ENCODE assay signal across 27 mouse cellular contexts in genomic region chr1:138959903-138960483, GRCm38 (mm10). TPM values are rescaled to one million over a fixed set of nuclear protein-coding genes. Genes with fewer than 3 reads are reported as not detected.
DNase-seq lines count a peak whose midpoint lies in the region; ATAC-seq and TF ChIP-seq lines count a peak whose summit lies in the region.
"Had no signal": no experiment of that assay in that cellular context is flagged by ENCODE, and none has a peak within 500 bp of the region (broad histone marks: within the 10 kb centered on the region; RNA-seq: fewer than 3 reads in every experiment).

No protein-coding gene starts in this region.

- H3K4me1 ChIP-seq in lung, postnatal 0 days (ENCODE audit: insufficient read depth, low read depth, low read length): no peaks in the 10 kb centered on the region
- peaks cover 2% of the 10 kb centered on the region; the same call in 1 of the 2 replicates for H3K4me1 ChIP-seq in small intestine, adult 2 months (ENCODE audit: control insufficient read depth, insufficient read depth, insufficient read length, low read length)

- no peak for ATAC-seq in lung, postnatal 0 days
- ATAC-seq in megakaryocyte progenitor cell, adult 5-6 weeks (replicated peaks; ENCODE audit: poor library complexity): no peak
- ATAC-seq: activated CD4-positive, CD25-positive, alpha-beta regulatory T cell, adult 4 months; forebrain, embryonic 15.5 days; inflammation-experienced regulatory T-cells, adult 6 months had no signal

- no peaks in the 10 kb centered on the region for H3K27me3 ChIP-seq in lung, postnatal 0 days (replicated peaks; ENCODE audit: insufficient read depth, low read length)
- H3K27me3 ChIP-seq in small intestine, adult 2 months (ENCODE audit: control insufficient read depth, insufficient read depth, low read length): no peaks in the 10 kb centered on the region
- H3K27me3 ChIP-seq: forebrain, embryonic 15.5 days; heart, embryonic 13.5 days; hindbrain, embryonic 12.5 days; limb, embryonic 12.5 days; lung, embryonic 15.5 days had no signal

- WGBS in lung, postnatal 0 days: 28% methylated on average over 4 of the region's 4 CpGs
- WGBS in small intestine, adult 2 months: 57% methylated on average over 4 of the region's 4 CpGs

- peak; percentile 65 to 84 for DNase-seq in adrenal gland, adult (ENCODE audit: inconsistent age in 2 of 2, low spot score in 1 of 2)
- no peak for DNase-seq in adrenal gland, adult 18-20 months (ENCODE audit: low spot score in 2 of 2)
- peak; percentile 41 for DNase-seq in lung, postnatal 0 days (ENCODE audit: low spot score)
- DNase-seq in lung, adult 18-20 months: no peak
- peak; percentile 35 for DNase-seq in adrenal gland, postnatal 14 days
- no peak for DNase-seq in left cerebral cortex, postnatal 14 days (ENCODE audit: low spot score in 2 of 2)
- DNase-seq: cerebellum, adult 8-10 months; cerebellum, postnatal 36 days; gastrocnemius, postnatal 10 days; heart, adult 18-20 months; heart, postnatal 14 days; kidney, adult 18-20 months; right cerebral cortex, postnatal 25 days; thymus, postnatal 36 days had no signal

- no peak overlapping the region for H3K9ac ChIP-seq in lung, postnatal 0 days (replicated peaks; ENCODE audit: low read depth)
- H3K9ac ChIP-seq: forebrain, embryonic 15.5 days; heart, embryonic 13.5 days; hindbrain, embryonic 12.5 days; limb, embryonic 12.5 days; lung, embryonic 15.5 days had no signal

- no peak for TF ChIP-seq EP300 in lung, postnatal 0 days (IDR thresholded peaks at IDR 0.05)

- no peak overlapping the region for H3K27ac ChIP-seq in lung, postnatal 0 days (ENCODE audit: low read length)
- H3K27ac ChIP-seq in small intestine, adult 2 months (ENCODE audit: insufficient read depth, low read depth, low read length): peak overlapping the region; percentile 16; the same call in 1 of the 2 replicates
- H3K27ac ChIP-seq: forebrain, embryonic 15.5 days; heart, embryonic 13.5 days; hindbrain, embryonic 12.5 days; kidney, postnatal 0 days; limb, embryonic 12.5 days; lung, embryonic 15.5 days; macrophage had no signal

- intact Hi-C loops in left cerebral cortex, postnatal 14 days (cut with DNase I): no loop called here

- no peak overlapping the region for H3K4me3 ChIP-seq in lung, postnatal 0 days (ENCODE audit: low read depth, low read length)
- H3K4me3 ChIP-seq in small intestine, adult 2 months (ENCODE audit: low read depth, low read length): no peak overlapping the region
- H3K4me3 ChIP-seq: forebrain, embryonic 15.5 days; heart, embryonic 13.5 days; hindbrain, embryonic 12.5 days; limb, embryonic 12.5 days; lung, embryonic 15.5 days had no signal

- no peaks in the 10 kb centered on the region for H3K9me3 ChIP-seq in lung, postnatal 0 days (ENCODE audit: low read length)
- H3K9me3 ChIP-seq: forebrain, embryonic 15.5 days; heart, embryonic 13.5 days; hindbrain, embryonic 12.5 days; limb, embryonic 12.5 days; lung, embryonic 15.5 days had no signal

- no peak overlapping the region for H3K4me2 ChIP-seq in lung, postnatal 0 days (replicated peaks; ENCODE audit: low read depth, low read length)
- H3K4me2 ChIP-seq: forebrain, embryonic 15.5 days; heart, embryonic 13.5 days; hindbrain, embryonic 12.5 days; limb, embryonic 12.5 days; liver, embryonic 11.5 days; lung, embryonic 15.5 days; midbrain, embryonic 11.5 days had no signal

- no peak for TF ChIP-seq CTCF in lung, postnatal 0 days (IDR thresholded peaks at IDR 0.05)
- no peak for TF ChIP-seq CTCF in small intestine, adult 2 months (IDR thresholded peaks at IDR 0.05; ENCODE audit: extremely low read depth, insufficient read length, insufficient replicate concordance, low read depth, low read length)

- no peak for TF ChIP-seq POLR2A in small intestine, adult 2 months (IDR thresholded peaks at IDR 0.05; ENCODE audit: low read depth, low read length)

- H3K36me3 ChIP-seq in lung, postnatal 0 days (ENCODE audit: insufficient read depth, low read length): no peaks in the 10 kb centered on the region
- no peaks in the 10 kb centered on the region for H3K36me3 ChIP-seq in small intestine, adult 2 months (ENCODE audit: control insufficient read depth, insufficient read depth, low read length)
- H3K36me3 ChIP-seq: forebrain, embryonic 15.5 days; heart, embryonic 13.5 days; hindbrain, embryonic 12.5 days; limb, embryonic 12.5 days; lung, embryonic 15.5 days had no signal

RNA-seq across cellular contexts. Expression of gene Dennd1b, which starts 3.2 kb away (rescaled TPM):
- total RNA-seq in adrenal gland, adult 18-20 months (2021): 10 to 100 TPM; 23.0 to 23.2 TPM
- 12.6 and 14.0 TPM in 2 replicates for polyA plus RNA-seq in lung, postnatal 0 days (2015; fragmentation: Nextera tagmentation; extraction: Ambion mirVana)
- total RNA-seq in adrenal gland, postnatal 14 days (2021): 19.3 and 23.7 TPM in 2 replicates
- 8.4 and 13.6 TPM in 2 replicates for polyA plus RNA-seq in small intestine, adult 2 months (2012; rRNA removed)
- 10 to 100 TPM; 19.2 to 19.9 TPM for total RNA-seq in left cerebral cortex, postnatal 14 days (2021)
- total RNA-seq in megakaryocyte progenitor cell, adult 5-6 weeks (2015): 21.3 and 35.7 TPM in 2 replicates
- total RNA-seq in megakaryocyte progenitor cell, adult 5-6 weeks (2017): 21.5 and 22.6 TPM in 2 replicates

Comparison
In these comparisons a context has a peak if more than half of its experiments do, and no peak if none do; other contexts are left out.
1. DNase-seq: peak in adrenal gland, adult (2 of 2), lung, postnatal 0 days (single experiment) and adrenal gland, postnatal 14 days (single experiment); none in adrenal gland, adult 18-20 months (0 of 2), lung, adult 18-20 months (0 of 2) and left cerebral cortex, postnatal 14 days (0 of 2).